Mouse (Mus musculus): Measurements from ENCODE around the gene Cir1.

Gene Cir1

GRCm38 (mm10) chr2:73272351-73273248, 39.9 kb downstream of the Cir1 start:
- no peak for DNase-seq (ENCODE audit: low read depth, low spot score)

- no peak for DNase-seq (ENCODE audit: low read depth, low spot score)
These were observed 40.9 kb downstream of the Cir1 start, which contains the start of gene Sp9 for GRCm38 (mm10) chr2:73271459-73272161. TSS of gene Sp9 (plus strand) at chr2:73271925.

GRCm38 (mm10) chr2:73270593-73271458, 41.7 kb downstream of the Cir1 start:
- DNase-seq (ENCODE audit: low read depth, low spot score), result no peak

- no peak for DNase-seq (ENCODE audit: low read depth, low spot score)
These were observed 42.4 kb downstream of the Cir1 start for GRCm38 (mm10) chr2:73270071-73270592.

- no peak for DNase-seq (ENCODE audit: low read depth, low spot score)
These were observed 42.8 kb downstream of the Cir1 start for GRCm38 (mm10) chr2:73269666-73270065.

GRCm38 (mm10) chr2:73268836-73269395, 43.6 kb downstream of the Cir1 start:
- DNase-seq (ENCODE audit: low read depth, low spot score), result no peak

GRCm38 (mm10) chr2:73268281-73268680, 44.2 kb downstream of the Cir1 start:
- DNase-seq (ENCODE audit: low read depth, low spot score), result no peak

- DNase-seq (ENCODE audit: low read depth, low spot score), result no peak
These were observed 44.7 kb downstream of the Cir1 start for GRCm38 (mm10) chr2:73267818-73268217.

GRCm38 (mm10) chr2:73267231-73267630, 45.3 kb downstream of the Cir1 start:
- no peak for DNase-seq (ENCODE audit: low read depth, low spot score)

GRCm38 (mm10) chr2:73266623-73267022, 45.9 kb downstream of the Cir1 start:
- DNase-seq (ENCODE audit: low read depth, low spot score), result no peak

- no peak for DNase-seq (ENCODE audit: low read depth, low spot score)
These were observed 46.5 kb downstream of the Cir1 start for GRCm38 (mm10) chr2:73266011-73266410.

GRCm38 (mm10) chr2:73264611-73265195, 47.8 kb downstream of the Cir1 start:
- no peak for DNase-seq (ENCODE audit: low read depth, low spot score)

- DNase-seq (ENCODE audit: low read depth, low spot score), result no peak
These were observed 48.5 kb downstream of the Cir1 start for GRCm38 (mm10) chr2:73263794-73264610.

GRCm38 (mm10) chr2:73263172-73263765, 49.2 kb downstream of the Cir1 start:
- DNase-seq (ENCODE audit: low read depth, low spot score), result no peak

- no peak for DNase-seq (ENCODE audit: low read depth, low spot score)
These were observed 63.8 kb downstream of the Cir1 start for GRCm38 (mm10) chr2:73248701-73249100.

GRCm38 (mm10) chr2:73241299-73241698, 71.2 kb downstream of the Cir1 start:
- DNase-seq (ENCODE audit: low read depth, low spot score), result no peak
